Mouse (Mus musculus) left cerebral cortex, postnatal 36 days (tissue): Measurements from ENCODE around the gene Tmem163. TPM values are rescaled to one million over a fixed set of nuclear protein-coding genes. Genes with fewer than 3 reads are reported as not detected.

Experiments used
- DNase-seq, 2 experiments: peaks; one replicate each; pipeline ENCODE4 v3.0.0; 2021 to 2022; ENCODE audit warnings: low spot score in 2 of 2, mixed read lengths in 1 of 2
- intact Hi-C: fragments of 180-260 bp; cut with DNase I; formaldehyde crosslinking; loops from one replicate; pipeline ENCODE4 v1.15.1; 2025
- total RNA-seq, 2 experiments: library from RNA; stranded (reverse); gene quantifications; 2 replicates each; pipeline ENCODE4 v1.2.3; 2021

Gene Tmem163
- total RNA-seq, result 10 to 100 TPM; 22.6 to 29.6 TPM

DNA sequence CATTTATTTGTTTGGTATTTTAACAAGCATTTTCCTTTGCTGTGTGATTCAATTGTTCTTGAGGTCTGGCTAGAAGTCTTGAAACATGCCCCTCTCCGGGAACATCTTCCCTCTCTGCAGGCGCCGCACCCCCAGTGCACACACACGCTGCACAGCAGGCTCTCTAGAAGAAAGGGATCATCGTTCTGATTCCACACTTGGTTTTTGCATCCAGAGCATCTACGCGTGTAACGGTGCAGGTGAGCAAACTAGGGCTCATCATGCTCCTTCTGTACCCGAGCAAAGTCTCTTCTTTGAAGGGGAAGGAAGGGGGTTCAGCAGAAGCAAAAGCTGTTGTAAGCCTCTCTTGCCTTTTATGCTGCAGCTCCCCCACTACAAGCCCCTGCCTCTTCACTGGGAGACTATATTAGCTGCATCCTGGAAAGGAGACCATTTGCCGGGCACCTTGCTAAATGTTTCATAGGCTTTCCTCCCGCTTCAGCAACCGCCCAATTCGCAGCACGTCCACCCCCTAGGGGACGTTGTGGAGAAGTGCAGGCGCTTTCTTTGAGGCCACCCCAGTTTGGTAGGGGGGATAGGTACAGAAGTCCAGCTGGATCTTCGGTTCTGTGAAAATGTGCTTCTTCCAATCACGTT is at the start of gene Tmem163:
TSS of gene Tmem163 (minus strand) at position 51 of the 636 bp plus-strand sequence.
- intact Hi-C loops, result loop anchor here (5.0 kb wide), 1 partner anchor 177 kb away; no protein-coding TSS in a partner anchor
- peak in 1 of 2 experiments; percentile 9 for DNase-seq

GRCm38 (mm10) chr1:127729096-127729495 is 49.7 kb upstream of the Tmem163 start, which contains the start of gene Acmsd:
Gene Acmsd (plus strand): TSS chr1:127729413.
- intact Hi-C loops, result no loop called here
- no peak for DNase-seq

DNA sequence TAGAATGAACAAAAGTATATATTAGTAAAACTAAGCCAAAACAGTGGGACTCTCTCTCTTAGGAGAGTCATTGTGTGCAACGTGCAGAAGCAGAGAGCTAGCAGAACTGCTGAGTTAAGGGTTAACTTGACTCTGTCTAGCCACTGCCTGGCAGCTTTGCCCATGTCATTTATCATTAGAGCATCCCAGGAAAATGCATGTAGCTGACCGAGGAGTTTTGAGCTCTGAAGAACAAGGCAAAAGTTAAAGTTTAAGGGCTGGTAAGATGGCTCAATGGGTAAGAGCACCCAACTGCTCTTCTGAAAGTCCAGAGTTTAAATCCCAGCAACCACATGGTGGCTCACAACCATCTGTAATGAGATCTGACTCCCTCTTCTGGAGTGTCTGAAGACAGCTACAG is 44.2 kb upstream of the Tmem163 start:
- intact Hi-C loops, result no loop called here
- no peak for DNase-seq

DNA sequence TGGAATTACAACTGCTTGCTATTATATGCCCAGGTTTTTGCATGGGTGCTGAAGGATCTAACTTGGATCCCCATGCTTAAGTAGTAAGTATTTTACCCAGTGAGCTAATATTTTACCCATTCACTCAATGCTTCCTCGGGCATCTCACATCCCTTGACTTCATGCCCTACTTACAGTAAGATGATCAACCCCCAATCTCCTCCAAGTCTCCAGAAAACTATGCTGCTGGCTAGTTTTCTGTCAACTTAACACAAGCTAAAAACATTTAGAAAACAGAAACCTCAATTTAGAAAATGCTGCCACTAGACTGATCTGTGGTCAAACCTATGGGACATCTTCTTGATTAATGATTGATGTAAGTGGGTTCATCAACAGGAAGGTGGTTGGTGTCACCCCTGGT is 38.9 kb upstream of the Tmem163 start:
- no peak for DNase-seq
- intact Hi-C loops, result no loop called here

- DNase-seq, result no peak
- intact Hi-C loops, result no loop called here
These were observed 37.1 kb upstream of the Tmem163 start for GRCm38 (mm10) chr1:127716441-127716840.

- intact Hi-C loops, result no loop called here
- no peak for DNase-seq
These were observed 26.9 kb upstream of the Tmem163 start for GRCm38 (mm10) chr1:127706269-127706668.

GRCm38 (mm10) chr1:127702187-127702586 is 22.8 kb upstream of the Tmem163 start:
- intact Hi-C loops, result no loop called here
- DNase-seq, result no peak

DNA sequence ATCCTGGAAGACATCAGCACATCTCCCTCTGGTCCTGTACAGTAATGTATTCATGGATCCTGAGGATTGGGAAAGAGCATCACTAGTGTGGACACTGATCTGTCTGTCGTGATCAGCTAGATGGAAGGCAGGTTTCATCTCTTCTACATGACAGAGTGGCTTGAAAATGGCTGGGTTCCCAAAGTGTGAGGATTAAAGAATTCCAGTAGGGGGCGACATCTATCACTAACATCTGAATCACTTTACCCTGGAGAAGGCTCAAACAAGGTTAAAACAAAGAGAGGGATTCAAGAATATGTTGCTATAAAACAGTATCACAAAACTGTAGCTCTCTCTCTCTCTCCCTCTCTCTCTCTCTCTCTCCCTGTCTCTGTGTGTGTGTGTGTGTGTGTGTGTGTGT is 17.2 kb upstream of the Tmem163 start:
- no peak for DNase-seq
- intact Hi-C loops, result loop anchor here (5.0 kb wide), 1 partner anchor 71 kb away; no protein-coding TSS in a partner anchor

- intact Hi-C loops, result loop anchor here (5.0 kb wide), 1 partner anchor 176 kb away; no protein-coding TSS in a partner anchor
- no peak for DNase-seq
These were observed 1.4 kb downstream of the Tmem163 start for GRCm38 (mm10) chr1:127677661-127678580.

GRCm38 (mm10) chr1:127677131-127677631 is 2.2 kb downstream of the Tmem163 start:
- intact Hi-C loops, result loop anchor here (5.0 kb wide), 1 partner anchor 175 kb away; no protein-coding TSS in a partner anchor

GRCm38 (mm10) chr1:127676516-127677099 is 2.7 kb downstream of the Tmem163 start:
- DNase-seq, result peak in 1 of 2 experiments; percentile 6
- intact Hi-C loops, result loop anchor here (5.0 kb wide), 1 partner anchor 174 kb away; no protein-coding TSS in a partner anchor

More at GRCm38 (mm10) chr1:127677131-127677631, 2.2 kb downstream of the Tmem163 start:
- peak in 1 of 2 experiments; percentile 27 for DNase-seq

DNA sequence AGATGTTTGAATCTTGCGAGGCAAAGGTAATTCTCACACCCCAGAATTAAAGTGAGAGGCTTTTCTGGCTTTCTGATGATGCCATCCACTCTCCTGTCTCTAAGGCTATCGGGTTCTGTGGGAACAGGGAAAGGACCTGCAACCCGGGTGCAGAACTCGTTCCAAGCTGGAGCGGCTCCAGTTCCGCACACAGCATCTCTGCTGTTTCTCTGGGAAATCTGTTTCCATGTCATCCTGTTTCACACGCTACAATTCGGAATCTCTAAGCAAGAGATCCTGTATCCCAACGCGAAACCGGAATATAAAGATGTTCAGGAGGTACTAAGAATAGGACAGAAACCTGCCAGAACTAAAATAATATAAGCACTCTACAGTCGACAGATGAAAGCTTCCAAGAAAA is 3.2 kb downstream of the Tmem163 start:
- DNase-seq, result peak in 1 of 2 experiments; percentile 17
- intact Hi-C loops, result loop anchor here (5.0 kb wide), 1 partner anchor 174 kb away; no protein-coding TSS in a partner anchor

GRCm38 (mm10) chr1:127675253-127675652 is 4.1 kb downstream of the Tmem163 start:
- DNase-seq, result no peak
- intact Hi-C loops, result loop anchor here (5.0 kb wide), 1 partner anchor 173 kb away; no protein-coding TSS in a partner anchor

GRCm38 (mm10) chr1:127673221-127674050 is 5.9 kb downstream of the Tmem163 start:
- no peak for DNase-seq
- intact Hi-C loops, result no loop called here

DNA sequence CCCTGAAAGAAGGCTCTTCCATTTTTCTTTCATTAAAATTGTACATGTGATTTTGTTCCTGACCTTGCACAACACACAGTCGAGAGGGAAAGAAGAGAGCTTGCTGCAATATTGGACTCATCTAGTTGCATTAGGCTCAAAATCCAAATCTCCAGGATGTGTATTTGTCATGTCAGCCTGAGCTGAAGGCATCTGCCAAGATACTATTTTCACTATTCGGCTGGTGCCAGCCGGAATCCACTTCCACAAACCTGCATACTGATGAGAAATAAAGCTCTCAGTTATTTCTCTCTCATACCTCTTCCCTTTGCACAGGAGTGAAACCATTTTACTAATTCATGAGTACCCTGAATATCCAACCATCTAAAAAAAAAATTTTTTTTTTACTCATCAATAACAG is 11.2 kb downstream of the Tmem163 start:
- intact Hi-C loops, result no loop called here

DNA sequence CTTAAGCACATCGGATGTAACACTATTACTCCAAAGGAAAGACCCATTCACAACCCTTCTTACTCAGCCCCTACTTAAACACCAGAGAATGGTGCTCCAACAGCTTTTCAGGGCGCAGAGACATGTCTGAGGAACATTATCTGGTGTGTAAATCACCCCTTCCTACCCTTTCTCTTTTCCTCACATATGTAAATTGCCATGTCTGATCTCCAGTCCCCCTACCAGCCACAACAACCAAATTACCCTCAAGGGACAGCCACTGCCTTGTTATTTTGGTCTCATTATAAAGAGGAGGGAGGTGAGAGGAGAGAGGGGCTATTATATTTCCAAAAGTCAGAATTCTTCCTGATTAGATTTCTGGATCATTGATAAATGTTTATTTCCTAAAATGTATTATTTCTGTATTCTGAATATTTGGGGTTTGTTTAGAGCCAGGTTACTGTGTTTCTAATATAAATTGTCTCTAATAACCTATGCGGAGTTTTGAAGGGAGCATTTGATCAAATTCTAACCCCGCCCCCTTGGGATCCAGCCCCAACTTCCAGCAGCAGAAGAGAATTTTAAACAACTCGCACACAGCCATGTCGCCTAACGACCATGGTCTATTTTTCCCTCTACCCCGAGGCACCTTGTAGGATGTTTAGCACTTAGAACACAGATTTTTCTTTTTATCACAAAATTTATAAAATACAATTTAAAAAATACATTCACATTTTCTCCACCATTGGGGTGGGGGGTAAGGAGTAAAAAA is 12.1 kb downstream of the Tmem163 start:
- intact Hi-C loops, result no loop called here
- no peak for DNase-seq

More for the DNA sequence above, 11.2 kb downstream of the Tmem163 start:
- no peak for DNase-seq

- intact Hi-C loops, result no loop called here
- no peak for DNase-seq
These were observed 13.1 kb downstream of the Tmem163 start for GRCm38 (mm10) chr1:127666221-127666620.
